Mouse (Mus musculus): Measurements from ENCODE around the gene Zdhhc6.

DNA sequence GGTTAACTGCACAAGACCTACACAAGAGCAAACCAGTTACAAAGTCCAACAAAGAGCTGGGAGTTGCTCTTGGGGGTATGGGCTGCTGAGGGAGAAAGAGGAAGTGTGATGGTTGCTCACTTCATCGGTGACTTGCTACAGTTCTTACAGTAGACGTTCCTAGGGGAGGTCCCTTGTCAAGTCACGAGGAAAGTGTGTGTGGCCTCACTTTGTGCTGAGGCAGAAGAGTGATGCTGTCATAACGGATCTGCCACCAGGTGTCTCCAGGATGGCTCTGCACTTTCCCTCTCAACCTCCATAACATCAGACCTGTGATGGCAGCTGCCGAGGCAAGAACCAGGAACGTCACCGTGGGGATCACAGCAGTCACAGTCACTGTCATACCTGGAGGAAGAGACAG, 88.7 kb downstream of the Zdhhc6 start:
- TF ChIP-seq POLR2A (IDR thresholded peaks at IDR 0.05; ENCODE audit: low read depth, low read length) (no peak), CTCF (conservative IDR thresholded peaks at IDR 0.05; ENCODE audit: insufficient read depth, insufficient read length, low read depth, low read length) (peak; percentile 26; the same call in 1 of the 2 replicates)

All from kidney, adult 2 months (tissue).